Mouse (Mus musculus): ENCODE data around the gene Rims1.

Gene Rims1

GRCm38 (mm10) chr1:22585560-22585959 is 220.2 kb downstream of the Rims1 start:
- no peak for DNase-seq (ENCODE audit: low spot score)

DNA sequence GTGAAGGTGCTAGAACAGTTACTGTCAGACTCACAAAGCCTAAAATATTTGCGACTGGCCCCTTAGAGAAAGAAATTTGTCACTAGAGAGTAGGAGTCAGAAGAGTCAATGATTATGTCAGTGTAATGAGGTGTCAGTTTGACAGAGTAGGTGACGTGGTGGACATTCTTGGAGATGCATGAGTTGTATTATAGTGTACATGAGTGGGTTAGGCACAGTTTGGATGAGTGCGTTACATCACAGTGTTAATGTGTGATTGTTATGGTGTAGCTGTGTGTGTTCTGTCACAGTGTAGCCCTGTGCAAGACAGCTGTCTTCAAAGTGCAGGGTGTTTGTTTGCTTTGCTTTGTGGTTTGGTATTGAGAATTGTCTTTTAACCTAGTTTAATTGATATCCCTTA is 226.3 kb downstream of the Rims1 start:
- no peak for DNase-seq (ENCODE audit: low spot score)

GRCm38 (mm10) chr1:22572720-22573119 is 233.1 kb downstream of the Rims1 start:
- no peak for DNase-seq (ENCODE audit: low spot score)

GRCm38 (mm10) chr1:22546273-22546672 is 259.5 kb downstream of the Rims1 start:
- no peak for DNase-seq (ENCODE audit: low spot score)

- no peak for DNase-seq (ENCODE audit: low spot score)
These were observed 267.7 kb downstream of the Rims1 start for GRCm38 (mm10) chr1:22538129-22538528.

DNA sequence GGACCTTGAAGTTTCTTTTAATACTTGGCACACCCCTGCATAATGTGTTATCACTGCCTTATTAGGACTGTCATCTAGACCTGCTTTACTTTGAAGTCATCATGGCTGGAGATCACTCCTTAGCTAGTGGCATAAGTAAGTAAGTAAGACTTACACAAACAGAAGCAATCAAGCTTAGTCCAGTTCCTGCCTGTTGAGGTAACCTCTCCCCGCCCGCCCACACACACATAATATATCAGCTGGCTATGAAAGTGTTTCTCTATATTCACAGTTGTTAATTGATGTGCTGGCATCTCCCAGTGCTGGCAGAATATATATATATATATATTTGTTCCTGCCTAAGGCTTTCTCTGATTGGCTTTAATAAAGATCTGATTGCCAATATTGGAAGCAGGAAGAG is 269.0 kb downstream of the Rims1 start:
- no peak for DNase-seq (ENCODE audit: low spot score)

DNA sequence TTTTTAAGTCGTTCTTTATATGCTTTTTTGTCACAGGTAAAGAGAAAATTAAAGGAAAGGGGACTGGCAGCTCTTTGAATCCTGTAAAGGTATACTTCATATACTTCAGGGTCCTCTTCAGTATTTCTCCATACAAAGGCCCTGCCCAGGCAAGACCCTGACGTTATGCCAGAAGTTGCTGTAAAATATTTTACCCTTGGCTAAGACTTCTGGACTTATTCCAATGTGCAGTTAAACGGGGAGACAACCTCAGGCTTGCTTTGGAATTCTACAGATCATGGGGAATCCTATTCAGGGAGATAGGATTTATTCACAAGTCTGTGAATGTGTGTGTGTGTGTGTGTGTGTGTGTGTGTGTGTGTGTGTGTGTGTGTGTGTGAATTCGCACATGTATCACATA is 270.7 kb downstream of the Rims1 start:
- DNase-seq (ENCODE audit: low spot score): no peak

DNA sequence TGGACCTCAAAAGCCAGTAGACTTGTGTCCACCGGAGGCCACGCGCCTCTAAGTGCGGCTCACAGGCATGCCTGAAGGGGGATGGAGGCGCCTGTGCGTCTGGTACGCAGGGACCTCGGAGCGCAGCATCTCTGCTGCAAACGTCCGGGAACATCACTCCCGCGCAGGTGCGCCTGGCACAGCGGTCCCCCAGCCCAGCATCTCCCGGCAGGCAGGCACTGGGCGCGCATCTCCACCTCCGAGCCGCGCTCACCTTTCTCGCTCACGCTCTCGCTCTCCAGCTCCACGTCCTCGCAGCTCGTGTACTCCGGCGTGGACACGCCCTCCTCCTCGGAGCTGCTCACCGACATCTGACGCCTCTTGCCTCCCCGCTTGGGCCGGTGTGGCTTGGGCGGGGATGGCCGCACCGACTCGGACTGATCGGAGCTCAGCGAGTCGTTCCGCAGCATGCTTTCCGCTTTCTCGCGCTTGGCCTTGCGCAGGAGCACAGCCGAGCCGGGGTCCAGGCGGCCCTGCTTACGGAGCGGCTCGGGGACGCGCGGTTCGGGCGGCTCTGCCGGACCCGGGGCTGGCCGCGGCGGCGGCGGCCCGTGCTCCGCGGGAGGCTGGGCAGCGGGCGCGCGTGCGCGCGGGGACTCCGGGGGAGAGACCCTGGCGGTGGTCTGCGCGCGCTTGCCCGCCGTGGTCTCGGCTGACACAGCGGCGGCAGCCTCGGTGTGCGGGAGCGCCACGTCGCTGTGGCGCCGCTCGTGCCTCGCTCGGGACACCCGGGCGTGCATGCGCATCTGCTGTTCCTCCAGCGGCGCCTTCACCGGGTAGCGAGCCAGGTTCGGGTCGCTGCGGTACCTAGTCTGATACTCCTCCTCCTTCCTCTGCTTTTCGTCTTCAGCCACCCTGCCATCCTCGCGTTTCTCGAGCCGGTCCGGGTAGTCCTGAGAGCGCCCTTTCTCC is 272.4 kb downstream of the Rims1 start:
- no peak for DNase-seq (ENCODE audit: low spot score)

DNA sequence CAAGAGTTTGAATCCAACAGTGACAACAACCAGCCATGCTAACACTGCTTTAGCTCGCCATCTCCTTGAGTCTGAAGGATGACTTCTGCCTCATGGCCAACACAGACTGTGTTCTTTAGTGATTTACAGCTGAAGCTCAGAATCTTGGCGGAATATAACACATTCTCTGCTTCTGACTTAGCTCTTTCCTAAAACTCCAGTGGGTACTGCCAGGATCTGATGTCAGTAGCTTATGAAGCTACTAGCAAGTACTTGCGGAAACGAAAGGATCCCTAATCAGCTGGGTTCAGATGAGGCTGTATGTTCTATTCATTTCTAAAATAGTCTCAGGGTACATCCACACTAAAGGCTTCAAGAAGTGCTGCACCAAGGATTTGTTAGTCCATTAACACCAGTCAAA is 290.7 kb downstream of the Rims1 start:
- DNase-seq (ENCODE audit: low spot score): no peak

- DNase-seq (ENCODE audit: low spot score): no peak
These were observed 293.4 kb downstream of the Rims1 start for GRCm38 (mm10) chr1:22512421-22512820.

DNA sequence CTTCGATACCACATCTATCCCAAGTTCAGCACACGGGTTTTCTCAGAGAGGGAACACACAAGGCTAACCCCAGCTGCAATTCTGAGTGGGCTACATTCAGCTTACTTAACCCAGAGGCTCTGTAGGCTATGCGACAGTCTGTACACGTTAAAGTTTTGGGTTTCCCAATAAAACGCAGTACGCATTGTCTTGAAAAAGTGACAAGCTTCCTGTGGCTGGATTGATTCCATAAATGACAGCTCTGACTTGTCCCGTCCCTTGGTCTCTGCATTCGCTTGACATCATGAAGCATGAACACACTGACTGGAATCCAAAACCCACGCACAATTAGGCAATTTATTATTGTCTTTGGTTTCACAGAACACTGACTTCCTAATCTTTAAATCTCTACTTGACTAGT is 294.2 kb downstream of the Rims1 start:
- DNase-seq (ENCODE audit: low spot score): no peak

GRCm38 (mm10) chr1:22508735-22509615 is 296.8 kb downstream of the Rims1 start:
- DNase-seq (ENCODE audit: low spot score): no peak

DNA sequence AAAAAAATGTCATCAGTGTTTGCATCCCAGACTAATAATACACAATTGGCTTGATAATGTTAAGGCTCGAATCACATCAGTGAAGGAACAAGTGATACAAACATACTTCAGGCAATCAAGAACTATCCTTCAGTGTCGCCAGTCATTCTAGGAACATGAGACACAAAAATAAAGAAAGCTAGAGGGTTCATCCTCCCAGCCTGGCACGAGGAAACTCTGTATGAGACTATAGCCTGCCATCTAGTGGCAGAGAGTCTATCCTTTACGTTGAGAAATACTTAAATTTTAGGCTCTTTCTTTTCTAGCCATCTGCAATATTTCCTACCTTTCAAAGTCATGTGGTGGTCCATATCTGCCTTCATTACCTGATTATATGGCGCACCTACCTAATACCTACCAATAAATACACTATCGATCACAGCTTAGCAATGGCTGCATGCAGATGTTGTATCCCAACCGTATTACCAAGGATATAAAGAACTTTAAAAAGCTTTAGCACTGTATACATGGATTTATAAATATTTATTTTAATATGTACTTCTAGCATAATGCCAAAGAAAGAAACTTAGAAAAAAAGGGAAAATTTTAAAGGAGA is 318.4 kb downstream of the Rims1 start:
- no peak for DNase-seq (ENCODE audit: low spot score)

DNA sequence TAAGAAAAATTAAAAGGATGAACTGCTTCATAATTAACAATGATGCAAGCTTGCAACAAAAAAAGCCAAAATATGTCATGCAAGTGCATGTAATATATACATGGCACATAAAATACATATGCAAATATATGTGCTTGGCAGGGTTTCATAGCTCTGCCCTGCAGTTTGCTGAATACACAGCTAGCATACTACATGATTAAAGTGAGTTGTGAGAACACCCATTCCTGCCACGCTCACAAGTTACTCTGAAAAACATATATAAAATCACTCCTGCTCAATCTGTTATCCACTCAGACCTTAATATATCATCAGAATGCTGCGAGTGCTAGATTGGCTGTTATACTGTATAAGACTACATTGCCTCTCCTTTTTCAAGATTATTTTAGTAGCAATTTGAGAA is 329.6 kb downstream of the Rims1 start:
- no peak for DNase-seq (ENCODE audit: low spot score)

- no peak for DNase-seq (ENCODE audit: low spot score)
These were observed 338.8 kb downstream of the Rims1 start for GRCm38 (mm10) chr1:22467033-22467432.

- no peak for DNase-seq (ENCODE audit: low spot score)
These were observed 339.2 kb downstream of the Rims1 start for GRCm38 (mm10) chr1:22466597-22466996.

- DNase-seq (ENCODE audit: low spot score): no peak
These were observed 381.8 kb downstream of the Rims1 start for GRCm38 (mm10) chr1:22424020-22424419.

DNA sequence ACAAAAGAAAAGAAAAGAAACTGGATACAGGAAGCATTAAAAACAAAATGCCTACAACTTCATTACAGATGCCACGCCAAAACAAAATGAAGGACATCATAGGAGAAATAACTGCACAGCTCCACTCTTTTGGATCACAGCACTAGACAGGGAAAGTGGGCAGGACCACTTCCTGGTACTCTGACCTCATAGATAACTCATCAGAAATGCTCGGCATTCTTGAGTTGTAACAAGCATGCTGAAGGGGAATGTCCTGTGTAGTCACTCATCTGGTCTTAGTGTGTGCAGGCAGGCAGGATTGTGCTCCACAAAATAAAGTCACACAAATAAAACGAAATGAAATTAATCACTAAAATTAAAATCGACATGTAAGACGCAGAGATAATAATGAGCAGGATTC is 383.7 kb downstream of the Rims1 start:
- DNase-seq (ENCODE audit: low spot score): no peak

DNA sequence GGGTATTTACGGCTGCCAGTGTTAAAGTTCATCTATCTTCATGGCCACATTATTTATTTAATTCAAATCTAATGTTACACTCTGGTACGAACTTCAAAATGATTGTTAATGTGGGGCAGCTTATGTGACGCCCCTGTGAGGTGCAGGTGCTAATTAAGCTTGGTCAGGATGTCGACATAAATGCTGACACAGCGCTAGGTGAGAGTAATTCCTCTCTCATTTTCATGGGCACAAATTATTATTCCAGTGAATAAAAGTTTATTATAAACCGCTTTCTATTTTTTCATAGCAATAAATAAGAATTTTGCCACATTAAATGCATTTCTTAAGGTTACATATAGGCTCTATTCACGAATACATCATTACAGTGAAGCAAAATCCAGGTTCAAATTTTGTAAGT is 395.6 kb downstream of the Rims1 start:
- DNase-seq (ENCODE audit: low spot score): no peak

DNA sequence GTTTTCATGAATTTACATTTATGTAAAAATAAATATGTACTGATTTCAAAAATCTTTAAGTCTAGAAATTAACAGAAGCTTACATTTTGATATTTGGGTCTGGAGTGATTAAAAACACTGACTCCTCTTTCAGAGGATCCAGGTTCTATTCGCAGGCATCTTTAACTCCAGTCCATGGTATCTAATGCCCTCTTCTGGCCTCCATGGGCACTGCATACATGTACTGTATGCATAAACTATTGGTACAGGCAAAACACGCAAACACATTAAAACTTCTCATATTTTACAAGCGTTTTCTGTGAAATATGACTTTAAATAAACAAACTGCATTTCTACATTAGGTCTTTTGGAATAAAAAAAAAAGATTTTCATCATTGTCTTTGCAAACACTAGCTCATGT is 419.4 kb downstream of the Rims1 start:
- no peak for DNase-seq (ENCODE audit: low spot score)

DNA sequence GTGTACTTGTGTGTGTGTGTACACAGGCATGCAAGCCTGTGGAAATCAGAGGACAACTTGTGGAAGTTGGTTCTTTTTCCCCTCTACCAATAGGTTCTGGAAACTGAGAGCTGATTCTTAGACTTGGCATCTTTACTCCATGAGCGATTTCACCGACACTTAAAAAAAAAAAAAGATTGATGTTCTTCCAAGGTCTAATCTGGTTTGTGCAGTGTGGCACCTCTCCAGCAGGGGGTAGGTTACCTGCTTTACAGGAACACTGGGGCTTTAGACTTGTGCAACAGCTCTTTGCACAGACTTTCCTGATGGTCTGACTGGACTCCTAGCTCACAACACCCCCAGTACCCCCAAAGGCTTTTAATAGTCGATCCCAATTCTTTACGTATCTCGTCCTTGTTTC is 428.1 kb downstream of the Rims1 start:
- DNase-seq (ENCODE audit: low spot score): no peak

DNA sequence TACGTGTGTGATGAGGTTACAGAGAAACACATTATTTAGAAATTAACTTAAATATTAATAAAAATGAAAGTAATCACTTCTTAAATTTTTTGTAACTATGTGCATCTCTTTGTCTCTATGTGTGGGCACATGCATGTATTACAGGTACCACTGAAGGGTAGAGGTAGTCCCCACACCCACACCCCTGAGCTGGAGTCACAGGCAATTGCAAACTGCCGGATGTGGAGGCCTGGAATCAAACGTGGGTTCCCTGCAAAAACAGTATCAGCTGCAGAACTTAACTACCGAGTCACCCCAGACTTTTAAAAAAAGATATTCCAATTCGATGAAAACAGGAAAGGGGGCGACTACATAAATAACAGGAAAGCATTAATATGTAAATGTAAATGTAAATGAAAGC is 428.7 kb downstream of the Rims1 start:
- DNase-seq (ENCODE audit: low spot score): no peak

DNA sequence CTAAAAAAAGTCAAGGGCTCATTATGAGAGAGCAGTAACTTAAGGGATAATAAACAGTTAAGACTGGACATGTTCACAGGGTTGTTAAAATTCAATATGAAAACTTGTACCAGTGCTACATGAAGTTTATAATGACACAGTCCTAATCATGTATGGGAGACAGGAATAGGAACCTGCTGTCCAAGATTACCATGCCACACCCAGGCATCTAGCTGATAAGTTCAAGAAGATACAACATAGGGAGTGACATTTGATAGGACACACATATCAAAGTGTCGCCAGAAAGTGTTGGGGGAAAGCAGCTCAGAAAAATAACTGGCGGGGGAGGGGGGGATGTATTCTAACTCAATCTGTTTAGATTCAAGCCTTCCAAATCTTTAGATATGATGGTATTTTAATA is 449.6 kb downstream of the Rims1 start:
- no peak for DNase-seq (ENCODE audit: low spot score)
